ENCODE assay signal across 21 mouse cellular contexts in the genomic region with DNA sequence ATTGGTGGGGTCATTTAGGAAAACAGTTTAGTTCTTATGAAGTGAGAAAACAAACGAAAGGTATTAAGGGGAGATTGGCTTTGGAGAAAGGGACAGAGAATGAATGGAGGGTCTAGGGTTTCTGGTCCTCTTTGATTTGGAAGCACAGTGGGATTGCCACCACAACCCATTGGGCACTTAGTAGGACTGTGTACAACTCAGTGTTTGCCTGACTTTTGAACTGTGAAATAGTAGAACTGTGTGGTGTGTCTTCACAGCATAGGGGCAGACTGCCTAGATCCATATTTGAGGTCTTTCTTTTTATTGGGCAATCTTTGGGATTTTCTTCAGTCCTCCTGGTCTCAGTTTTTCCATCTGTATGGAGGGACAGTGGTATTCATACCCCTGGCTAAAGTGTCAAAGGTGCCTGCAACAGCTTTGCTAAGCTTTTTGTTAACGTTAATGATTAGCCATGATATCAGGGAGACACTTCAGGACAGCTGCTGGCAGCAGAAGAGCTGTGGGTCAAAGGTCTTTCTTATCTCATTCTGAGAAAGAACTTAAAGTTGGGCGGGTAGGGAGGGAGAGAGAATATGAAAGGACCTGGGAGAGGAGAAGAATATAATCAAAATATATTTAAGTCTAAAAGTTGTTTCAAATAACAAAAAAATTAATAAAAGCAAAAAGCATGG. TPM values are rescaled to one million over a fixed set of nuclear protein-coding genes. Genes with fewer than 3 reads are reported as not detected.
A peak's percentile ranks its signal among the peaks of the same experiment; 100 is the strongest.
DNase-seq lines count a peak whose midpoint lies in the region; ATAC-seq and TF ChIP-seq lines count a peak whose summit lies in the region.
"Had no signal": no experiment of that assay in that cellular context is flagged by ENCODE, and none has a peak within 500 bp of the region (broad histone marks: within the 10 kb centered on the region; RNA-seq: fewer than 3 reads in every experiment).

No protein-coding gene starts in this region.

- 54% methylated on average over 3 of the region's 3 CpGs for WGBS in intestine, embryonic 14.5 days
- WGBS in liver, postnatal 0 days (ENCODE audit: insufficient replicate concordance), result 37% methylated on average over 3 of the region's 3 CpGs

- no peaks in the 10 kb centered on the region for H3K27me3 ChIP-seq in intestine, embryonic 14.5 days (replicated peaks; ENCODE audit: control insufficient read depth, insufficient read depth, low read length)
- no peaks in the 10 kb centered on the region for H3K27me3 ChIP-seq in liver, postnatal 0 days (ENCODE audit: insufficient read depth, low read length)
- H3K27me3 ChIP-seq: forebrain, embryonic 12.5 days; hindbrain, embryonic 13.5 days; limb, embryonic 12.5 days; megakaryocyte, embryonic 14.5 days had no signal

- H3K9me3 ChIP-seq in intestine, embryonic 14.5 days (ENCODE audit: control insufficient read depth, low read length), result no peaks in the 10 kb centered on the region
- H3K9me3 ChIP-seq in liver, postnatal 0 days (ENCODE audit: low read length), result no peaks in the 10 kb centered on the region
- H3K9me3 ChIP-seq: forebrain, embryonic 12.5 days; heart, embryonic 10.5 days; hindbrain, embryonic 13.5 days; limb, embryonic 12.5 days; megakaryocyte, embryonic 14.5 days had no signal

- no peak overlapping the region for H3K4me3 ChIP-seq in intestine, embryonic 14.5 days (ENCODE audit: low read depth, low read length)
- H3K4me3 ChIP-seq in liver, postnatal 0 days (ENCODE audit: low read depth, low read length), result no peak overlapping the region
- H3K4me3 ChIP-seq: forebrain, embryonic 12.5 days; heart, embryonic 10.5 days; hindbrain, embryonic 13.5 days; layer of hippocampus, adult 2 months; limb, embryonic 12.5 days; megakaryocyte, embryonic 14.5 days had no signal

- ATAC-seq in intestine, embryonic 14.5 days (replicated peaks; ENCODE audit: low FRiP score, low TSS enrichment, low read depth), result peak; percentile 61
- ATAC-seq in liver, postnatal 0 days, result peak; percentile 81

- peak; percentile 36 for DNase-seq in kidney, postnatal 14 days
- DNase-seq in kidney, postnatal 10 days, result no peak
- DNase-seq in intestine, embryonic 14.5 days (ENCODE audit: low spot score), result peak; percentile 53
- DNase-seq in kidney, postnatal 36 days, result peak; percentile 42 to 76
- no peak for DNase-seq in liver, postnatal 0 days
- DNase-seq in c-Kit-positive CD71-positive TER-119-positive erythroid progenitor cells, embryonic 14.5 days (ENCODE audit: low spot score), result no peak
- DNase-seq in left cerebral cortex, postnatal 4 days, result no peak
- DNase-seq: cerebellum, adult 9-10 months; gastrocnemius, postnatal 25 days; heart, postnatal 14 days; lung, postnatal 10 days; right cerebral cortex, adult 18-20 months had no signal

- intact Hi-C loops in left cerebral cortex, postnatal 4 days (cut with DNase I), result no loop called here

- H3K9ac ChIP-seq in intestine, embryonic 14.5 days (ENCODE audit: low read length), result no peak overlapping the region
- H3K9ac ChIP-seq in liver, postnatal 0 days (replicated peaks), result no peak overlapping the region
- H3K9ac ChIP-seq: forebrain, embryonic 12.5 days; hindbrain, embryonic 13.5 days; limb, embryonic 12.5 days had no signal

- no peak overlapping the region for H3K4me2 ChIP-seq in intestine, embryonic 14.5 days (ENCODE audit: low read length)
- H3K4me2 ChIP-seq in liver, postnatal 0 days (ENCODE audit: low read depth, low read length), result no peak overlapping the region
- H3K4me2 ChIP-seq: forebrain, embryonic 12.5 days; hindbrain, embryonic 13.5 days; limb, embryonic 12.5 days had no signal

- TF ChIP-seq EP300 in liver, postnatal 0 days (IDR thresholded peaks at IDR 0.05; ENCODE audit: low read depth), result no peak

- no peak for TF ChIP-seq CTCF in liver, postnatal 0 days (IDR thresholded peaks at IDR 0.05; ENCODE audit: low read depth)

- H3K27ac ChIP-seq in intestine, embryonic 14.5 days (ENCODE audit: low read depth), result no peak overlapping the region
- H3K27ac ChIP-seq in liver, postnatal 0 days (ENCODE audit: low read depth), result no peak overlapping the region
- H3K27ac ChIP-seq: forebrain, embryonic 12.5 days; heart, embryonic 10.5 days; hindbrain, embryonic 13.5 days; layer of hippocampus, adult 2 months; limb, embryonic 12.5 days had no signal

- 0 out of 2 replicates have a peak, but pooled peaks cover 3% of the 10 kb centered on the region for H3K4me1 ChIP-seq in intestine, embryonic 14.5 days (replicated peaks; ENCODE audit: control insufficient read depth, insufficient read depth, low read length)
- peaks cover 14% of the 10 kb centered on the region for H3K4me1 ChIP-seq in liver, postnatal 0 days (ENCODE audit: insufficient read depth)
- H3K4me1 ChIP-seq: heart, embryonic 10.5 days; megakaryocyte, embryonic 14.5 days had no signal

- H3K36me3 ChIP-seq in intestine, embryonic 14.5 days (ENCODE audit: control insufficient read depth, insufficient read depth, low read length), result no peaks in the 10 kb centered on the region
- H3K36me3 ChIP-seq in liver, postnatal 0 days (replicated peaks; ENCODE audit: insufficient read depth, low read length), result no peaks in the 10 kb centered on the region
- H3K36me3 ChIP-seq: forebrain, embryonic 12.5 days; heart, embryonic 10.5 days; hindbrain, embryonic 13.5 days; limb, embryonic 12.5 days had no signal

RNA-seq across cellular contexts. Expression of gene Fmo1, which starts 12.5 kb away (rescaled TPM):
- polyA plus RNA-seq in intestine, embryonic 14.5 days (2014; fragmentation: Nextera tagmentation; extraction: Ambion mirVana), result 12.4 and 15.2 TPM in 2 replicates
- polyA plus RNA-seq in liver, postnatal 0 days (2015; fragmentation: Nextera tagmentation; extraction: Ambion mirVana), result 49.7 and 51.5 TPM in 2 replicates
- total RNA-seq in left cerebral cortex, postnatal 4 days (2021), result 10 to 100 TPM; 28.6 to 30.7 TPM

RNA-seq across cellular contexts. Expression of gene Fmo4, which starts 40.2 kb away (rescaled TPM):
- polyA plus RNA-seq in intestine, embryonic 14.5 days (2014; fragmentation: Nextera tagmentation; extraction: Ambion mirVana), result 0.81 and 2.2 TPM in 2 replicates
- 5.2 and 6.0 TPM in 2 replicates for polyA plus RNA-seq in liver, postnatal 0 days (2015; fragmentation: Nextera tagmentation; extraction: Ambion mirVana)
- total RNA-seq in left cerebral cortex, postnatal 4 days (2021), result not detected
- total RNA-seq: ES-E14; layer of hippocampus, adult 2 months; left cerebral cortex, adult 18-20 months had no signal

RNA-seq across cellular contexts. Expression of gene Fmo2, which starts 44.6 kb away (rescaled TPM):
- polyA plus RNA-seq in intestine, embryonic 14.5 days (2014; fragmentation: Nextera tagmentation; extraction: Ambion mirVana), result 0.22 and 1.5 TPM in 2 replicates
- 0.55 and 0.62 TPM in 2 replicates for polyA plus RNA-seq in liver, postnatal 0 days (2015; fragmentation: Nextera tagmentation; extraction: Ambion mirVana)
- under 1 TPM; 0.28 TPM for total RNA-seq in left cerebral cortex, postnatal 4 days (2021)
- total RNA-seq: ES-E14 had no signal
- polyA plus RNA-seq: forebrain, embryonic 12.5 days; heart, embryonic 10.5 days; neural tube, embryonic 11.5 days had no signal

Comparison
In these comparisons a context has a peak if more than half of its experiments do, and no peak if none do; other contexts are left out.
1. DNase-seq: peak in kidney, postnatal 14 days (single experiment), intestine, embryonic 14.5 days (single experiment) and kidney, postnatal 36 days (2 of 2); none in kidney, postnatal 10 days (single experiment), liver, postnatal 0 days (single experiment), c-Kit-positive CD71-positive TER-119-positive erythroid progenitor cells, embryonic 14.5 days (single experiment) and left cerebral cortex, postnatal 4 days (single experiment).